Mouse (Mus musculus): ENCODE data around the gene Lrmda.

DNA sequence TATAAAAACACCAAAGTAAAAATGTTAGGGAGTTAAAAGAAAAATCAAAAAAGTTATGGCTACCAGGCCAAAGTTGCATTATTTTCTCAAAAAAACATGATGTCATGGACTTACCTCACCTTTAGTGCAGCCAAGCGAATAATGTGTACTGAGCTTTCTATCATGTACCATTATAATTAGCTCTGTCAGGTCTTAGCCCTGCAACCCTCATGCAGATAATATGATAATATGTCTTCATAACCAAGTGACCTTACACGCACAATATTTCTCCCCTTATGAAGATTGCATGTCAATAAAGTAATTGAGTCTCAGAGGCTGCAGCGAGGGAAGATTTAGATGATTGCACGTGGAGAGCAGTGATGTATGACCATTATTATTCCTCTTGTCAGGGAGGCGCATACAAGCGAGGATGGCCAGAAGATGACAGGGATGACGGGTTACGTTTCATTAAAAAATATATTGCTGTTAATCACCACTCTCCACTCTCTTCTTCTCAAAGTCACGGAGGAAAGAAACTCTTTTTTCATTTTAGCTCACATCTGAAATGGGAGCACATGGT, 911.1 kb downstream of the Lrmda start:
- TF ChIP-seq CTCF (IDR thresholded peaks at IDR 0.05; ENCODE audit: extremely low read depth, insufficient read length, insufficient replicate concordance, low read depth, low read length) (no peak), POLR2A (IDR thresholded peaks at IDR 0.05; ENCODE audit: low read depth, low read length) (no peak)
